Mouse (Mus musculus) cerebellum, postnatal 10 days (tissue): Measurements from ENCODE around the gene Nrip2.
A peak's percentile ranks its signal among the peaks of the same experiment; 100 is the strongest.
"Not testable (repeated sequence)": the region's sequence is repeated elsewhere in the genome, so short reads cannot be mapped to it uniquely, and the experiment has no call there.

Source experiments
- DNase-seq, 2 experiments: peaks; one replicate each; pipeline ENCODE4 v3.0.0; 2021; ENCODE audit warnings: mixed read lengths in 2 of 2

Nrip2 gene

DNA sequence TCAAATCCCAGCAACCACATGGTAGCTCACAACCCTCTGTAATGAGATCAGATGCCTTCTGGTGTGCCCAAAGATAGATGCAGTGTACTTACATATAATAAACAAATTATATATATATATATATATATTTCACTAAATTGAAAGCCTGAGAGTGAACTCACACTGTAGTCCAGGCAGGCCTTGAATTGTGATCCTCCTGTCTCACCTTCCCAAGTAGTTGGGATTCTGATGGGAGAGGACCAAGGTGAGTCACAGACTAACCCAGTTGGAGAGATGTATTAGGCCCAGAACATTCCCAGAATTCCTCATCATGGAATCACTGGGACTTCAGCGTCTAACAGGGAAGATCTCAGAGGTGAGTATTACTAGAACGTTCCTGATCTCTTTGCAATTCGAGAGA lies at the start of gene Nrip2:
Nrip2 (plus strand) TSS at position 301 of the 400 bp plus-strand sequence.
- DNase-seq = no peak

DNA sequence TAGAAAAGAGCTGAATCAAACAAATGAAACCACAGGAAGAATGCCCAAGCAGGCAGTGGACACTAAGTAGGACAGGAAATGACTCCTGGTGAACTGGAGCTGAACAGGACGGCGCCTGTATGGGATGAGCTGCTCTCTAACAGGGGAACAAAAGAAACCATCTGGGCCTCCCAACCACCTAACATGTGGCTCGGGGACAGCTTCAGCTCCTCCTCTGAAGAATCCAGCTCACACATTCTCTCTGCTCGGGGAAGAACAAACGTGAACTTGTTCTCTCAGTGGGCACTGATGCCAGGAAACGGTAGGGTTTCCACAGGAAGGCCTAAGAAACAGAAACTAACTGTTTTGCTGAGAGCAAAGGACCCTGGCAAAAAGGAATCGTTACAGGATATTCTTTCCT lies 49.4 kb upstream of the Nrip2 start:
- peak; percentile 36 to 46 for DNase-seq

DNA sequence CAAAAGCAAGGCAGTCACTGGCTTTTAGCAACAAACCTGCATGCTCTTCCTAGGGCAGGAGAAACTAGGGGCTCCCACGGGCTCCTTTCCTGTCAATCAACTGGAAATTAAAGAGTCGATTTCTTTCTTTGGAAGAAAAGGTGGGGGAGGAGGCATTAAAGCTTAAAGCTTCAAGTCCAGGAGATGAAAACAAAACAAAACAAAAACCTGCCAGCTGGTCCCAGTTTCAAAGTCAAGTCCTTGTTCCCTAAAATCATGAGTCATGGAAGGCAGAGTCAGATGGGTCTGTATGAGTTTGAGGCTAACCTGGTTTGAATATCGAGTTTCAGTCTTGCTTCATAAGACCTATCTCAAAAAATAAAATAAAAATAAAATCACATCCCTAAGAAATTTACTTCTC lies 45.0 kb upstream of the Nrip2 start:
- no peak for DNase-seq

DNA sequence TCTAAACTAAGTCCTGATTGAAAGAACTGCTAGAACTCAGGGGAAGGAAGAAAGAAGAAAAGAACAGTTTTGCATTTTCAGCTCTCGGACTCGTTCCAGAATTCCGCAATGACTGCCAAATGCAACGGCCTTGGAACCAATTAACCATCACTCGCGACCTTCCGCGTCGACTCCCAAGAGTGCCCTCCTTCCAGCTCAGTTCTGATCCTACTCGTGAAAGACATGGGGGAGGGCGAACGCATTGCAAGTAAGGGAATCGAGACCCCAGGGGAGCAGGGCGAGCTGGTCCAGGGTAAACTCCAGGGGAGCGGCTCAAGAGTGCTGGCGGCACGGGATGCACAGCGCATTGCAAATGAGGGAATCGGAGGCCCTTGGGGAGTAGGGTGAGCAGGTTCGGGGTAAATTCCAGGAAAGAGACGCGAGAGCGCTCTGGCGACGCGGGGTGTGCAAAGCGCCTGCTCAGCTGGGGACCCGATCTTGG lies 43.9 kb upstream of the Nrip2 start:
- DNase-seq = peak; percentile 69 to 71

DNA sequence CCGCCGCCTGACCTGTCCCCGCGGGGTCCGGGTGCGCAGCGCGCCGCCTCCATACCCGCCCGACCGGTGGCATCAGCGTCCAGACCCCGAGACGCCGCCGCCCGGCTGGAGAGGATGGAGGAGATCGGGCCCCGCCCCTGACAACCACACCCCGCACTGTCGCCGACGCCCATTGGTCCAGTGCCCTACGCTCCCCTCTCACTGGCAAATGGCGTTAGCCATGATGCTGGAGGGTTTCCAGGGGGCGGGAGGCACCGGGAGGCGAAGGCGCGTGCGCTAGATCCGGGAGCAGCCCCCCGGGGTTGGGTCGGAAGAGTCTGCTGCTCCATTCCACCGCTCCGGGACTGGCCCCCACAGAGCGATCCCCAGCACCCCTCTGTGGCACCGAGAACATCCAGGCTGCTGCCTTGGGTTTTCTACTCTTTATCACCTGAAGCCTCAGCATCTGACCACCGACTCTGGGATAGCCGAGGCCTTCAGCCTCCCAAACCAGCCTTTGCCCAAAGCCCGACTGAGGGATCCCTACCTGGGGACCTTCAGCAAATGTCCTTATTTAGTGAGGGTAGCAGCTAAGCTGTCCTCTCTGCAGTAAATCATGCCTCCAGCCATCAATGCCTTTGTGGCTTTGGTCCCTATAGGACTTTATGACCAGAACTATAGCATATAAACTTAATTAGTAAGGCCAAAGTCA lies 43.2 kb upstream of the Nrip2 start, which contains the start of gene Tulp3:
Tulp3 (minus strand) TSS at position 126 of the 691 bp plus-strand sequence.
- DNase-seq = peak; percentile 100

DNA sequence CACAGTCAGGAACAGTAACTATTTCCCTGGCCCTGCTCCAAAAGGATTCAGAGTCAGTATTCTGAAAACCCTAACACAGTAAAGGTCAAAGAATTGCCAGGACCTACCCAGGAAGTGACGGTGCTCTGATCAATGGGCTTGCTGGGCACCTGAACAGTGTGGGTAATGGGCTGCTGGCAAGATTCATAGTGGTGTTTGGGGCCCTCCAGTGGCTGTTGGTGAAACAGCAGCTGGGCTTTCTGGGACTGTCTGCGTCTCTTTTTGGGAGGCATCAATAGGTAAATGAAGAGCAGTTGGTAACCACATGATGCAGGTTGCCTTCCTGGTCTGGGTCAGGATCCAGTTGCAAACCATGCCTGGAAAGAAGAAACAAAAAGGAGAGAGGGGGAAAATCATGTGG lies 40.1 kb upstream of the Nrip2 start:
- peak; percentile 85 to 88 for DNase-seq

DNA sequence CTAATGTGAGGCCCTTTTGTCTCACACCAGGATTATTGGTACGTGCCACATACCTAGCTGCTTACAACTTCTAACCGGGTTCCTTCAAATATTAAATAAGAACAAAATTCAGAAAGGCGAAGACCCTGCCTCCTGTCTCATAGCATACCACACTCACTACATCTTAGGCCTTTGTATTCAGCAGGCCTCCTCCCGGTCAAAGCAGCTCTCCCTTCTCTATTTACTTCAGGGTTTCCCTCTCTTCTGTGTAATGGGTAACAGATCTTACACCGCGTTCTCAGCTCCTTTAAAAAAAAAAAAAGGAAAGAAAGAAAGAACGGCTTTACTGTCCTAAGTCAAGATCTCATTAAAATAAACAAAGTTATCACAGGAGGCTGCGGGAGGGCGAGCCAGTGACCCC lies 37.2 kb upstream of the Nrip2 start:
- DNase-seq = peak in 1 of 2 experiments; percentile 17

DNA sequence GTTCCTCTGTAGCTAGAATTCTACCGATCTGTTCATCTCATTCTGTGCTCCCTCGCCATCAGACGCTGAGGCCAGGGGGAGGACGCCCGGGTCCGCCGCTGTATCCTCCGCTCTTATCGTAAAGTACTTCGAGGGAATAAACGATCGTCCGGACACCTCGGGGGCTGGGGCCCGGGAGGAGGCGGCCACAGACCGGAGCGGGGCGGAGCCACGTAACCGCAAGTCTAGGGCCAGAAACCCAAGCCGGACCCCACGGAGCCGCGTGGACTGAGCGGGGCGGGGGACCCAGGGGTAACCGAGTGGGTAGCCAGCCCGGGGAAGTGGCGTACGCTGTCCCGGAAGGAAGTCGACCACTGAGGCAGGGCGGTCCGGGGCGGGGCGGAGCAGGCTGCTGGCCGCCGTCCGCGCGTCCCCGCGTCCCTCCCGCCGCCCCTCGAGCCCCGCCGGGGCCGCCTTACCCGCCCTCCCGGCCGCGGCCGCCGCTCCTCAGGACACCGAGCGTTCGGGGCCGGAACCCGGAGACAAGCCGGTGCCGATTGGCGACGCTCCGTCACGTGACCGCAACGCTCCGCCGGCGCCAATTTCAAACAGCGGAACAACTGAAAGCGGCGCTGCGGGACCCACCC lies 36.6 kb upstream of the Nrip2 start, which contains the start of the genes Rhno1 and Foxm1:
Rhno1 (minus strand) TSS at position 531 of the 626 bp plus-strand sequence.
Foxm1 (plus strand) TSS at position 587 of the 626 bp plus-strand sequence.
- peak; percentile 93 for DNase-seq

DNA sequence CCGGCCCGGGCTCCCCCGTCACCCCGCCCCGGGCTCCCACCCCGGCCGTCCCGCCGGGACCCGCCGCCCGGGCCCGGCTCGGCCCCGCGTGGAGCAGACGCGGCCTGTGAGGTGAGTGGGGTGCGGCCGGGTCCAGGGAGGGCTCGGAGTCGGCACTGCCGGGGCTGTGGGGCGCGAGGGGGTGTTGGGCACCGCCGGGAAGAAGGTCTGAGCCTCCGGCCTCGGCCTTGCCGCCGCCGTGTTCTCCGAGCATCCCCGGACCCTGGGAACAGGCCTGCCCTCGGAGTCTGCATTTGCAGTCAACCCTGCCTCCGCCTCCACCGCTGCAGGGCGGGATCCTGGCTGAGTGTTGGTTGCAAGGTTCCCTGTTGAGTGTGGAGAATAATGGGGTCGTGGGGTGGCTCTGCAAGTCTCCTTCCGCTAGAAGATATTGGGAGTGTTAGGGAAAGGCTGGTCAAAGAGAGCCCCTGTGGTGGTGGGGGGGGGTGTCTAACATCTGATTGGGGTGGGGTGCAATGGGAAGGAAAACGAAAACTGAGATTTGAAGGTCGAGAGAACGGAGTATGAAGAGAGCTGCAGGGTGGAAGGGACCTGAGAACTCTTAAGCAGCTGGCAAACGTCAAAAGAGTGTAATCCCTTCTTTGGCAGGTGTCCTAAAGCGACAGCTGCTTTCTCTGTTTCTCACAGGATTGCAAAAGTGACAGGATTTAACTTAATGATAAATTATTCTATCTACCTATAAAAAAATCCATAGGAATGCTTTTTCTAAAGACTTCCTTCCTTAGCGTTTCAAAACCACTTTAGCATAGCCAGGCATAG lies 35.9 kb upstream of the Nrip2 start:
- DNase-seq = peak; percentile 49 to 54

DNA sequence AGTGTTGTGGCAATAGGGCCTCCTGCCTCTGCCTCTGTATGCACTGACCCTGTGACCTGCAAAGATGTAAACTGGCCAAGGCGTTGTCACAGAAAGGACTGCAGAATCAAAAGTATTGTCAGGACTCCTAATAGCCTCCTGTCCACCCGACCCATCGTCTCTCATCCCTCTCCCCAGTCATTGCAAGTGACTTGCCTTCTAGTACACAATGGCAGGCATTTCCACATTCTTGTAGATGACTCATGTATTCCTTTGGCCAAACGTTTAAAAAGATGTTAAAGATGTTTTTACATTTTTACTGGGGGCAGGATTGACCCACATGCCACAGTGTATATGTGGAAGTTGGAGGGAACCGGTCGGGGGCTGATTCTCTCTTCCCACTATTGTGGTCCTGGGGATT lies 34.4 kb upstream of the Nrip2 start:
- DNase-seq = no peak

DNA sequence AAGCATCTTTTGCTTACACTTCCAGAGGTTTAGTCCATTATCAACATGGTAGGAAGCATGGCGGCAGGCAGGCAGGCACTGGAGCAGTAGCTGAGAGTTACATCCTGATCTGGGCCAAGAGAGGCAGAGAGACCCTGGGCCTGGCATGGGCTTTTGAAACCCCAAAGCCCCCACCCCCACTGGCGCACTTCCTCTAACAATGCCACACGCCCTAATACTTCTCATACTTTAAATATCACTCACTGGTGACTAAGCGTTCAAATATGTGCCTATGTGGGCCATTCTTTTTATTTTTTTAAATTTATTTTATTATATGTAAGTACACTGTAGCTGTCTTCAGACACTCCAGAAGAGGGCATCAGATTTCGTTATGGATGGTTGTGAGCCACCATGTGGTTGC lies 32.6 kb upstream of the Nrip2 start:
- DNase-seq = no peak

DNA sequence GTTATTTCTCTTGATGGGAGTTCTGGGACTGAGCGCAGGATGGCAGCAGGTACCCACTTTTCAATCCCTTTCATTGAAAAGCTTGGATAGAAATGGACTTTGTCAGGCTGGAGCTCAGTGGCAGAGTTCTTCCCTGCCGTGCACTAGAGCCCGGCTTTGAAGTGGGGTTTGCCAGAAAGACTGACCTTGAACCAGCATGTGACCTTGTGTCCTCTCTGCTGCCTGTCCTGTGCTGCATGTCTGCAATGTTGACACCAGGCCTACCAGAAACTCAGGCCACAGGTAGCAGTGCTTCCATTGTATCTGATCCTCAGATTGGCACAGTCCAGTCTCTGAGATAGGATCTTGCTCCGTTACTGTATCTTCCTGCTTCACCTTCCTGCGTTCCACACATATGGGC lies 29.1 kb upstream of the Nrip2 start:
- DNase-seq = peak; percentile 26 to 27

DNA sequence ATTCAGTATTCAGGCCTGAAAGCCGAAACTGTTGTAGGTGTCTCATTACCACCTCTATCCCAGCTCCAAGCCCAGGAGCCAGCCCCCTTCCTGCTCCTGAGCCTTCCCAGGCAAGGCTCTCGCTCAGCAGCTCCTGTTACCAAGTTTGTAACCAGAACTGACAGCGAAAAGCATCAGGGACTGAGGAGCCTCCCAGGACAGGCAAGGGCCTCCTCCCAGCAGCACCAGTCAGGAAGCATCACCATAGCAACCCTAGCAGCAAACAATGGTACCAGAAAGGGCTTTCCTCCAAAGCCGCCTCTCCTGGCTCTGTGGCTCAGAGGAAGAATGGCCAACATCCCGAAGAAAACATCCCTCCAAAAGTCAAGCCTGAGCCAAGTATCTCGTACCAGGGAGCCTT lies 23.9 kb upstream of the Nrip2 start, which contains the start of the genes Tex52 and Gm44596:
Tex52 (plus strand) TSS at position 265 of the 400 bp plus-strand sequence.
Gm44596 (plus strand) TSS at position 312 of the 400 bp plus-strand sequence.
- no peak for DNase-seq

DNA sequence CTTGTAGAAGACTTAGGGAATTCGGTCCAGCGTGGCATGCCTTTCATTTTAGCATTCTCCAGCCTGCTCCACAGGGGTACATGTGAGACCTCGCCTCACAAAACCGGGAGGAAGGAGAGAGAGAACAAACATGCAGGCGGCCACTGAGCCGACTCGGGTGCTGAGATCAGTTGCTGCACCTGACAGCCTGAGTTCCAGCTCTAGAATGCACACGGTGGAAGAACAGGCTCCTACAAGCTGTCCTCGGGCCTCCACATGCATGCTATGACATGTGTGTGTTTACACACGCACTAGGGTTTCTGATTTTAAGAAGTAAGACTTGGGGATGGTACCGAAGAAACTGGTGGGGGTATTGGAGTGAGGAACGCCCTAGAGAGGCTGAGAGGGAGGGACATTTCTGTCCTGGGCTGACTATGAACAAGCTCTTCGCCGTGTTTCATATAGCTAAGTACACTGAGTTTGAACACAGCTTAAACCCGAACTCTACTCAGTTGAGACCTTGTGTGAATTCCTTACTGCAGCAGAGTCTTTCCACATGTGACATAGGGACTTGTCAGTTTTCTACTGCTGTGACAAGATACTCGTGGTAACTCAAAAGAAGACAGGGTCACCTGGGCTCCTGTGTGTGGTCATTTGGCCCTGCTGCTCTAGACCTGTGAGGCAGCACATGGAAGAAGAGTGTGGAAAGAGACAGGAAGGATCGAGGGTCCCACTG lies 22.6 kb upstream of the Nrip2 start:
- no peak for DNase-seq

DNA sequence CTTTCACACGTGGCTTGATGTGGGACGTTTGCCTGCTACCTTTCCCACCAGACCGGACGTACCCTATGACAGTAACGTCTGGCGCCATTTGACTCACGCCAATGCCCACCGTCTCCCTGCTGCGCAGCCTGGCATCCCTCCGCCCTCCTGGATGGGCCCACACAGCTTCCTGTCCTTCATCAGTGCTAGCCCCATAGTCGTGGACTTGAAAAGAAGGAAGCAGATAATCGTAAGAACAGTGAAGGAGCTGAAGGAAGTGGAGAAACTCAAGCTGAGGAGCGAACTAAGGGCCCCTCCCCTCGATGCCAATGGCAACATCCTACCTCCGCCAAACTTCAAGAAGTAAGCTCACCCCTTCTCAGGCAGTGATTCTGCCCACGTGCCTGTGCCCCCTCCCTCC lies 19.5 kb upstream of the Nrip2 start:
- no peak for DNase-seq

DNA sequence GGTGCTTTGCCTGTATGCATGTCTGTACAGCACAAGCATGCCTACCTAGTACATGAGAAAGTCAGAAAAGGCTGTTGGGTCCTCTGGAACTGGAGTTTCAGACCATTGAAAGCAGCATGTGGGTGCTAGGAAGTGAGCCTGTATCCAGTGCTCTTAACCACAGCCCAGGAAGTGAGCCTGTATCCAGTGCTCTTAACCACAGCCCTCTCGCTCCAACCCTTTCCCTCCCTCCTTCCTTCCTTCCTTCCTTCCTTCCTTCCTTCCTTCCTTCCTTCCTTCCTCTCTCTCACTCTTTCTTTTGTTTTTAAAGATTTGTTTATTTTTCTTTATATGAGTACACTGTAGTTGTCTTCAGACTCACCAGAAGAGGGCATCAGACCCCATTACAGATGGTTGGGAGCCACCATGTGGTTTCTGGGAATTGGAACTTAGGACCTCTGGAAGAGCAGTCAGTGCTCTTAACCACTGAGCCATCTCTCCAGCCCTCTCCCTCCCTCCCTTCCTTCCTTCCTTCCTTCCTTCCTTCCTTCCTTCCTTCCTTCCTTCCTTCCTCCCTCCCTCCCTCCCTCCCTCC lies 18.4 kb upstream of the Nrip2 start:
- DNase-seq = not testable (repeated sequence)

DNA sequence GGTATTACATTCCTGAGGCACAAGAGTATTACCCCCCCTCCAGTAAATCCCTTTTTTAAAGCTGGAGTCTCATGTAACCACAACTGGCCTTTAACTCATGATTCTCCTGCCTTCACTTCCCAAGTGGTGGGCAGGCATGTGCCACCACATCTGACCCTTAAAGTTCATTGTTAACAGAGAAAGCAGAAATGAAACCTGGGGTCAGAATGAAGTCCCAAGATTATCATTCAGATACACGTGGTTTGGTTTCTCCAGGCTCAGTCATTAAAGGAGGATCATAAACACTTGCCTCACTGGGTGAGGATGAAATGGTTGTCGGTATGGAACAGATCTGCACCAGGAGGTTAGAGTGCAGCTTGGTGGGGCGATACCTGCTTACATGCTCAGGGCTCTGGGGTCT lies 17.8 kb upstream of the Nrip2 start:
- no peak for DNase-seq

DNA sequence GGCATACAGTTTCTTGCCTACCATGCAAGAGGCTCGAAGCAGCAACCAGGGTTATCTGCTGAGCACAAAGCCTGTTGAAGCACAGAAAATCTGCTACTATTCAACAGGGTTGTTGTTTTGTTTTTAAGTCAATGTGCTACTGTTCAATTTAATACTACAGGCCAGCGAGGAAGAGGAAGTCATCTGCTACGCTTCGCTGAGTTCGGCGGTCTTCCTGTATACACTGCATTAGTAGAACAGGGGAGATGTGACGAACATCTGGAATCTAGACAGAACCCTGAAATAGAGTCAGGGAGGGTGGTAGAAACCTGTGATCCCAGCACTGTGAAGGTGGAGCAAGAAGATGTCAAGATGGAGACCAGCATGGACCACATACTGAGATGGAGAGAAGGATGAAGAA lies 15.3 kb upstream of the Nrip2 start:
- DNase-seq = no peak

DNA sequence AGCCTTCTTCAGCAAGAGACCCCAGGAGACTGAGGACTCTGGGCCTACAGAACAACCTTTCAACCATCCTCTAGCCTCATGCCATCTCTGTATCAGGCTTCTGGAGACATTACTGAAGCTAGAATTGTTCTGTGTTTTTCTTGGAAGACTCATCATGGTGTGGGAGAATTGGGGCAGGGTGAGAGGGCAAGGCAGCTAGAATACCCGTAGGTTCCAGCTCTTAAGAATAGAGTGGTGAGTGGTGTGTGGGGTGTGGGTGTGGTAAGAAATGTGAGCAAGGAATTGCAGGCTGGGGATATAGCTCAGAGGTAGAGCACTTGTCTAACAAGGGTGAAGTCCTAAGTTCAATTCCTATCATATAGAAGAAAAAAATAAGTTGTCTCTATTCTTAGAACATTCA lies 14.1 kb upstream of the Nrip2 start:
- DNase-seq = no peak

DNA sequence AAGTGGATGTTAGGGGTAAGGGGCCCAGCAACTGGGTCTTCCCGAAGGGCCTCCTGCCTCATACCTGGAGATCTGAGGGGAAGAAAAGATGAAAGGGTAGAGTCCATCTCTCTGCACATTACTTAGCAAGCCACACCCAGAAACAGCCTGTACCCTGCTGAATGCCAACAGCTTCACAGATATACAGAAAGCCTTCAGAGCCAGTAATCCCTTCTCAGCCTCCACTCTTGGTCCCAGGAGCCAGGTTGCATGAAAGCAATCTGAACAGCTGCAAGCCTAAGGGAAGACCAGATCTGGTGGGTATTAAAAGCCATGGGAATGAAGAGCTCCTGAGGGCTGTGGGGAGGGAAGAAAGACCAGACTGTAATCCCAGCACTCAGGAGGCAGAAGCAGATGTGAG lies 9.9 kb upstream of the Nrip2 start:
- no peak for DNase-seq

DNA sequence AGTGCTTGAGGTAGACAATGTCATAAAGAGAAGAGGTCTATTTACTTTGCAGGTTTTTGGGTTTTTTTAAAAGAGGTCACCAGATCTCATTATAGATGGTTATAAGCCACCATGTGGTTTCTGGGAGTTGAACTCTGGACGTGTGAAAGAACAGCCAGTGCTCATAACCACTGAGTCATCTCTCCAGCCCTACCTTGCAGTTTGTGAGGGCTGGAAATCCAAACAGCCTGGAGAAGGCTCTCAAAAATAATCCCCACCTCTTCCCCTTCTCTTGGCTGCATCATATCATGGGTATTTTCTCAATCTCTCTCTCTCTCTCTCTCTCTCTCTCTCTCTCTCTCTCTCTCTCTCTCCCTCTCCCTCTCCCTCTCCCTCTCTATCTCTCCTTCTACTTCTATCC lies 8.4 kb upstream of the Nrip2 start:
- no peak for DNase-seq

DNA sequence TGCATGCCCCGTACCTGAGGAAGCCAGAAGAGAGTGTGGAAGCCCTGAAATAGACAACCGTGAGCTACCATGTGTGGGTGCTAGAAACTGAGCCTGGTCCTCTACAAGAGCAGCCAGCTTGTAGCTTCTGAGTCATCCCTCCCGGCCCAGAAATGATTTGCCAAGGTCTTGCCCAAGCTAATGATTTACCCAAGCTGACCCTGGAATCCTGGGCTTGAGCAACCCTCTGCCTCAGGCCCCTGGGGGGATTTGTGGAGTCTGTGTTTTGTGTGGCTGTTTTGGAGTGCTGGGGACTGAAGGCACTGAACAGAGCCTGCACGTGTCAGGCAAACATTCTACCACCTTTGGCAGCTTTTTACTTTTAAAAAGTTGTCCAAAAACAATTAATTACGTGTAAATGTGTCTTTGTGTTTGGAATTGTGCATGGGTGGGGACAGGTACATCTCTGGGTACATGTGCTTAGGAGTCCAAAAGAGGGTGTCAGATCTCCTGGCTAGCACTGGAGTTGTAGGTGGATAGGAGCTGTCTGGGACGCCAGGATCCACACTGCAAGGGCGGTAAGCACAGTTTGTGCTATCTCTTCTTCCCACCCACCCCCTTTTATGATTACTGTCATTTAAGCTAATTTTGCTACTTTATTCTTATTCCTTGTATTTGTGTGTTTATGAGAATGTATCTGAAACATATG lies 1.4 kb upstream of the Nrip2 start:
- DNase-seq = no peak
